Mouse (Mus musculus) liver, adult 10 weeks (tissue): ENCODE measurements around the gene Arpc5. TPM values are rescaled to one million over a fixed set of nuclear protein-coding genes. Genes with fewer than 3 reads are reported as not detected.

ENCODE experiments used
- polyA plus RNA-seq: library from polyadenylated mRNA; stranded (reverse); fragments of 350-450 nt; fragmentation: Illumina TruSeq; extraction: RNeasy Lipid Tissue Mini Kit (QIAGEN cat#74804); gene quantifications from one replicate; pipeline ENCODE4 v1.2.3, GENCODE M21; 2014; ENCODE audit warnings: low read depth, low replicate concordance

The Arpc5 gene
- polyA plus RNA-seq, result 124 TPM

GRCm38 (mm10) chr1:152766032-152766772 lies at the start of gene Arpc5, which contains the start of gene Rgl1:
TSS of gene Arpc5 (plus strand) at chr1:152766542.
TSS of gene Rgl1 (minus strand) at chr1:152766351.

DNA sequence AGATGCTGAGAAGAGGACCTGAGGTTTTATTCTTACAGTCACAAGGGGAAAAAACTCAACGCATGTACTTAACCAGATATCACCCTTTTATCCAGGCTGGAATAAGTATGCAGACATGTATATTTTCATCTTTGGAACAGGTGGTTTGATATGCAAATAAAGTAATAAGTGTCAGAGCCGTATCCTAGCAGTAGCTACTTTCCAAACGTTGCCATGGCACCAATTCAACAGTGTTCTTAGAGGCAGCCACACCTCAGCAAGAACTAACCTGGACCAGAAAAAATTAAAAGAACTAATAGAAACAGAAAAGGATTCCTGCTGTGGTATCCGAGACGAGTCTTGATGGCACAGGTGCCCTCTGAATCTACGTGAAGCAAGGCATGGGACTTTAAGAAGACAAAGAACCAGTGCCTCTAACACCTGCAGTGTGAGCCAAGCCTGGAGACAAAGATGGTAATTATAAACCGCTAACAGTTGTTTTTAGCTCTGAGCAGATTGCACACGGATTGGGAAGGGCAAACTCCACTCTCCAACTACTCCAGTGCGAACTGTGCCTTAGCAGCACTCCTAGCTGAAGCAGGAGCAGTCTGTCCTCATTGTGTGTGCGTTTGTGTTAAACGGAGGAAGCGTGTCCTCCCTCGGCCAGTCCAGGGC lies 15.9 kb upstream of the Arpc5 start, which contains the start of gene Apobec4:
Gene Apobec4 (plus strand): TSS at position 240 of the 654 bp plus-strand sequence.

GRCm38 (mm10) chr1:152799897-152800296 lies 33.6 kb downstream of the Arpc5 start, which contains the start of gene Ncf2:
TSS of gene Ncf2 (plus strand) at chr1:152800194.

Other genes with a start within 250 kb of the Arpc5 start
- not detected for gene Apobec4, start 16.0 kb upstream of the Arpc5 start, polyA plus RNA-seq
- gene Rgl1, start 191 bp upstream of the Arpc5 start, polyA plus RNA-seq, result 5.5 TPM
- 1.0 TPM for gene Ncf2, start 33.7 kb downstream of the Arpc5 start, polyA plus RNA-seq
- 14.6 TPM for gene Smg7, start 136.1 kb downstream of the Arpc5 start, polyA plus RNA-seq
- 0.11 TPM for gene Nmnat2, start 188.5 kb downstream of the Arpc5 start, polyA plus RNA-seq